Comparison of ENCODE assay signal across 16 mouse cellular contexts in the genomic region with DNA sequence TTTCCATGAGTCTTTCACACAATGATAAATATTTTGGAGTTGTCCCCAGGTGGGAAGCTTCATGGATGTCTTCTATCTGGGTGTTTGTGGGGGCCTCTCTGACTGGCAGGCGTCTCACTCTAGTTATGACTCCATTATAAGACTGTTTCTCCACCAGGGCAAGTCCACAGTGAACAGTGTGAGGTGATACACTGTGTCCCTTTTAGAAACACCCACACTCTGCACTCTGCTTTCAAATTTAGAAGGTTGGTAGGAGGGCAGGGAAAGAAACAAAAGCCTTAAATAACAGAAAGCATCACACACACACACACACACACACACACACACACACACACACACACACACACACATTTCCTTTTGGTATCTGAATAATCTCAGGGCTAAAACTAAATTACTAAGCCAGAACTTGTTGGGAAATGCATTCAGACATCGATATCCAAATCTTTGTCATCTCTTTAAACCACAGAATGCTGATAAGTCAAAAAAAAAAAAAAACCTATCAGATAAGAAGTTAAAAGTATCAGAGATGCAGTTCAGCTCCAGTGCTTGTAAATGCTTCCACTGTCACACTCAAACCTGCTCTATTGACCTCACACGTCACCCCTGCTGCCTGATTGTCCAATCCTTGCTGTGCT.
"Had no signal": no experiment of that assay in that cellular context is flagged by ENCODE, and none has a peak within 500 bp of the region (broad histone marks: within the 10 kb centered on the region; RNA-seq: fewer than 3 reads in every experiment).

No protein-coding gene starts in this region.

- H3K9ac ChIP-seq: kidney, embryonic 15.5 days; limb, embryonic 15.5 days; liver, embryonic 12.5 days; lung, embryonic 14.5 days; midbrain, embryonic 15.5 days had no signal

- H3K27me3 ChIP-seq: kidney, embryonic 15.5 days; limb, embryonic 15.5 days; liver, embryonic 12.5 days; megakaryocyte, embryonic 14.5 days; midbrain, embryonic 15.5 days had no signal

- H3K4me1 ChIP-seq: liver, embryonic 12.5 days; midbrain, embryonic 15.5 days had no signal

- H3K27ac ChIP-seq: kidney, embryonic 15.5 days; limb, embryonic 15.5 days; liver, embryonic 12.5 days; midbrain, embryonic 15.5 days; stomach, postnatal 0 days had no signal

- H3K9me3 ChIP-seq: kidney, embryonic 15.5 days; limb, embryonic 15.5 days; liver, embryonic 12.5 days; megakaryocyte, embryonic 14.5 days; midbrain, embryonic 15.5 days had no signal

- DNase-seq: kidney, postnatal 14 days; layer of hippocampus, adult 9-11 months; layer of hippocampus, postnatal 36 days; lung, embryonic 14.5 days; lung, postnatal 10 days; lung, postnatal 4 days; right cerebral cortex, adult 18-20 months; right cerebral cortex, postnatal 25 days; thymus, postnatal 4 days had no signal

- H3K4me3 ChIP-seq: kidney, embryonic 15.5 days; limb, embryonic 15.5 days; liver, embryonic 12.5 days; megakaryocyte, embryonic 14.5 days; midbrain, embryonic 15.5 days had no signal

- H3K4me2 ChIP-seq: kidney, embryonic 15.5 days; limb, embryonic 15.5 days; liver, embryonic 12.5 days; lung, embryonic 14.5 days; midbrain, embryonic 11.5 days; midbrain, embryonic 15.5 days had no signal

- ATAC-seq: liver, embryonic 12.5 days; midbrain, embryonic 15.5 days had no signal

- H3K36me3 ChIP-seq: kidney, embryonic 15.5 days; limb, embryonic 15.5 days; liver, embryonic 12.5 days; midbrain, embryonic 15.5 days had no signal
